Mouse (Mus musculus) hindbrain, embryonic 10.5 days (tissue): ENCODE data around the gene Spats2. TPM values are rescaled to one million over a fixed set of nuclear protein-coding genes. Genes with fewer than 3 reads are reported as not detected.
A peak's percentile ranks its signal among the peaks of the same experiment; 100 is the strongest.

Experiments
- DNase-seq: peaks from one replicate; pipeline ENCODE4 v3.0.0-alpha.2; 2017; ENCODE audit warnings: low spot score
- H3K27ac ChIP-seq: fragments of 300-500 bp; sonication (generic); 2 replicates; pipeline ENCODE4 v1.5.1; 2016; ENCODE audit warnings: mild to moderate bottlenecking, moderate library complexity
- H3K27me3 ChIP-seq: fragments of 300-500 bp; sonication (generic); 2 replicates; pipeline ENCODE4 v1.6.1; 2016; ENCODE audit warnings: mild to moderate bottlenecking; ENCODE audit not compliant: poor library complexity, insufficient read depth, severe bottlenecking
- H3K36me3 ChIP-seq: fragments of 300-500 bp; sonication (generic); 2 replicates; pipeline ENCODE4 v1.6.1; 2016; ENCODE audit warnings: mild to moderate bottlenecking, moderate library complexity
- H3K4me1 ChIP-seq: fragments of 300-500 bp; sonication (generic); replicated peaks from 2 replicates; pipeline ENCODE4 v1.6.1; 2016; ENCODE audit warnings: mild to moderate bottlenecking
- H3K4me3 ChIP-seq: fragments of 300-500 bp; sonication (generic); 2 replicates; pipeline ENCODE4 v1.5.1; 2016; ENCODE audit warnings: mild to moderate bottlenecking, moderate library complexity
- H3K9me3 ChIP-seq: fragments of 300-500 bp; sonication (generic); 2 replicates; pipeline ENCODE4 v1.6.1; 2016; ENCODE audit warnings: mild to moderate bottlenecking, moderate library complexity
- WGBS: fragments of 180-500 bp; shearing (Covaris S2); methylation state at CpG from one replicate; pipeline ENCODE4 v1.1.7; 2016; 5-methylcytosine and 5-hydroxymethylcytosine counted together
- polyA plus RNA-seq: library from polyadenylated mRNA; unstranded; fragments of >200 nt; fragmentation: Nextera tagmentation; extraction: Ambion mirVana; gene quantifications from 2 replicates; pipeline ENCODE4 v1.2.1, GENCODE M21; 2016

The Spats2 gene
- polyA plus RNA-seq, 1 experiment from 2014 or later, result 58.4 TPM

DNA sequence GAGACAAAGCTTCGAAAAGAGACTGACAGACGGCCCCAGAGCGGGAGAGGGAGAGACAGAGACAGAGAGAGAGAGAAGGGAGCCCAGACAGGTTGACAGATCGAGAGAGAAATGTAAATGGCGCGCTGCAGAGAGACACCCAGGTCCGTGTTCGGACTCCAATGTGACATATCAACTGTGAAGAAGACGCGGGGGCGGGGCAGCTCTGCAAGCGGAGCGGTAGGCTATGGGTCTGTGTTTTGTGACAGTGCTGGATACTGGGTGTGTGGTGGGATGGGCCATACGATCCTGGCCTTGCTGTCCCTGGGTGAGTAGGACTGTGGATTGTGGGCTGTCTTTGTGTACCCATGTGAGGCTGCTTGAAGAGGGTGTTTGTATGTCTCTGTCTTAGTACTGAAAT is 36.6 kb upstream of the Spats2 start:
- WGBS, result 5% methylated on average over 14 of the region's 14 CpGs
- peaks cover 99% of the 10 kb centered on the region for H3K27me3 ChIP-seq
- peaks cover 3% of the 10 kb centered on the region; the same call in 1 of the 2 replicates for H3K36me3 ChIP-seq
- H3K9me3 ChIP-seq, result no peaks in the 10 kb centered on the region
- peak overlapping the region; percentile 50; the same call in 1 of the 2 replicates for H3K27ac ChIP-seq
- DNase-seq, result no peak
- peak overlapping the region; percentile 43 for H3K4me3 ChIP-seq
- peaks cover 70% of the 10 kb centered on the region for H3K4me1 ChIP-seq

DNA sequence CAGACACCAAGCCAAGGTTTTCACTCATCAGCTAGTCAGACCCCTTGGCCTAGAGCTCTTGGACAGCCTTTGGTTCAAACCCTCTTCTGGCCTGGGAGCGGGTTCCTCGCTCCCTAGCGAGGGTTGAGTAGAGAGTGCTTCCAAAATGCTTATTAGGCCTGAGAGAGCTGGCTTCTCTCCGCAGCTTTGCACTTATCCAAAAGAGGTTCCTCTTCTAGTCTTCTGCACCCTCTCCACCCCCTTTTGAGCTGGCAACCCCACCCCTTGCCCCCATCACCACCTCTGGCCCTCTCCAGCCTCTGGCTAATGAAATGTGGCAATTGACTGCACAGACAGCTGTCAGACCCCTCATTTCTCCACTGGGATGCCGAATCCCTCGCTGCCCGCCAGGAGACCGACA is 32.8 kb upstream of the Spats2 start, which contains the start of gene Dnajc22:
Gene Dnajc22 (plus strand): TSS at position 301 of the 400 bp plus-strand sequence.
- Histone ChIP-seq H3K27ac (peak within 1 kb of the TSS; percentile 81), H3K4me1 (peaks cover 91% of the 10 kb centered on the region), H3K27me3 (peaks cover 96% of the 10 kb centered on the region), H3K4me3 (peak within 1 kb of the TSS; percentile 50), H3K36me3 (no peaks in the 10 kb centered on the region), H3K9me3 (no peaks in the 10 kb centered on the region)
- no peak for DNase-seq
- 10% methylated on average over 8 of the region's 8 CpGs for WGBS

DNA sequence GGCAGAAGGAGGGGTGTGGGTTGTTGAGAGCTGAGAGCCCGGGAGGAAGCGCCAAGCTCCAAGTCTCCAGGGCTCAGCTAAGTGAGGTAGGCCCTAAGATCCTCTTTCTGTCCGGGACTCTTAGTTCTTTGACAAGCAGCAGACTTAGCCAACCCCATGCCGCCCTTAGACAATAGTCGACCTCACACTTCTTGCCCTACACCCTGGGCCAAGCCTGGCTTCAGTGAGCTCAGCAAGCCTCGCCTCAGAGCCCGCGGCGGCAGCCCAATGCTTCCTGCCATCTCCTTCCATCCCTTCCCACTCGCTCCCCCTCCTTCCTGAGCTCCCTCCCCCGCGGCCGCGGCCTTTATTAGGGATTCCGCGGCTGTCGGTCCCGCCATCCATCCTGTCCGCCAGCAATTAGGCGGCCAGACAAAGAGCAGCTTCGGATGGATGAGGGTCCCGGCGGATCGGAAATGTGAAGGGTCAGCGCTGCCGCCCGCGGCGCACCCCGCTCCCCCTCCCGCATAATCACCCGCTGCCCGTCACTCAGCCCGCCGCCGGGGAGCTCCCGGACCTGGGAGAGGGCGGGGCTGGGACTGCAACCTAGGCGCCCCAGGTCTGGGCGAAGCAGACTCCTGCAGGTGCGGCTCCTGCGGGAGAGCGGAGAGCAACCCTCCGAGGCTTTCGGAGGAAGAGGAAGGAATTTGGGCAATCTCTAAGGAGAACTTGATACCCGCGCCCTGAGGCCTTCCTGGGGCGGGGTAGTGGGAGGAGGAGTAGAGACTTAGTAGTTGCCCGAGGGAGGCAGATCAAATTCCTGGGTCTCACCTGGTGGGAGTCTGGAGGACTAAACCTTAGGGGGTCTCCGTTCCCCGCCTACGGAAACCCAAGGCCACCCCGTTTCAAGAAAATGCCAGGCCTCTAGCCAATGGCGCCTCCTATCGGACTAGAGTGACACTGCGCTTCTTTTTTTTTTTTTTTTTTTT is 32.1 kb upstream of the Spats2 start:
- H3K4me1 ChIP-seq, result peaks cover 91% of the 10 kb centered on the region
- H3K4me3 ChIP-seq, result peak overlapping the region; percentile 50
- DNase-seq, result peak; percentile 85
- H3K27ac ChIP-seq, result peak overlapping the region; percentile 81
- H3K9me3 ChIP-seq, result no peaks in the 10 kb centered on the region
- 1% methylated on average over 56 of the region's 56 CpGs for WGBS
- no peaks in the 10 kb centered on the region for H3K36me3 ChIP-seq
- H3K27me3 ChIP-seq, result peaks cover 96% of the 10 kb centered on the region

DNA sequence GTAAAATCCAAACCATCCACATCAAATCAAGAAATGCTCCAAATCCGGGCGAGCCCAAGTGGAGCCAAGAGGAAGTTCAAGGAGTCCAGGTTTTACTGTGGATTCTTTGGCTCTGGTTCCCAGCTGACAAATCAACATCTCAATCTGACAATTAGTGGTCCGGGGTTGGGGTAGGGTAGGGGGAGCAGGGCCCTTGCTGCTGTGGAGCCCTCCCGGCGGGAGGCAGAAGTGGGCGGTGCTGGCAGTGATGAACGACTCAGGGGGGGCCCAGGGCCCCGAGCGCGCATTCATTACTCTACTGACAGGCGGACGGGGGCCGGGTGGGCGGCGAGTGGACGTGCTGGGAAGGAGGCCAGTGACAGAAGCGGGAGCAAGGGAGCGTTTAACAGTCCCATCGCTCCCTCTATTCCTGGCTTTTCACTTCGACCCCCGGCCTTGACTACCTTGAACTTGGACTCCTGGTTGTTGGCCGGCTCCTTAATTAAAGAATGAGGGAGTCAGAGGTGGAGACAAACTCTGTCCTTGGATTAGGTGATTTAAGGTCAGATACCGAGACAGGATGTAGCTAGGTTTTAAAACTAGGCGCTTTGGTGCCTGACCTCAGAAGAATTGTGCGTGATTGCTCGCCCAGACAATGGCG is 31.0 kb upstream of the Spats2 start:
- 1% methylated on average over 27 of the region's 27 CpGs for WGBS
- Histone ChIP-seq H3K9me3 (no peaks in the 10 kb centered on the region), H3K36me3 (no peaks in the 10 kb centered on the region), H3K27ac (peak overlapping the region; percentile 30; the same call in 1 of the 2 replicates), H3K4me1 (peaks cover 88% of the 10 kb centered on the region), H3K27me3 (peaks cover 96% of the 10 kb centered on the region), H3K4me3 (peak overlapping the region; percentile 28; the same call in 1 of the 2 replicates)
- DNase-seq, result peak; percentile 74

DNA sequence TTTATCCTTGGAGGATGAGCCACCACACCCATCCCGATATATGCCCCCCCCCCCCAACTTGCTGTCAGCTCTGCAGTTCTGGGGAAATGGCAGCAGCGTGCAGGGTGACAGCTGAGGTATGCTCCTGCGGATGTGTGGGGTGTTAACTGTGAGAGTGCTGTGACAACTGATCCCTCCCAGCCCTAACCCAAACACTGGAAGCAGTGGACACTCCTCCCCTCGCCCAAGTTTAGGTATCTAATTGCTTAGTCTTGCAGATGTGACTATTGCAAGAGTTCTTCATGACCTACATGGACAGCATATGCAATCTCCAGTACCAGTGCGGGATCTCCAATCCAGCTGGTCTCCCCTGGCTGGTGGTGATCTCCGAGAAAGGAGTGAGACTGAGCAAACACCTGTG is 30.4 kb upstream of the Spats2 start:
- Histone ChIP-seq H3K36me3 (no peaks in the 10 kb centered on the region), H3K4me3 (peak overlapping the region; percentile 28; the same call in 1 of the 2 replicates), H3K27me3 (peaks cover 96% of the 10 kb centered on the region), H3K9me3 (no peaks in the 10 kb centered on the region), H3K27ac (peak overlapping the region; percentile 30), H3K4me1 (peaks cover 82% of the 10 kb centered on the region)
- DNase-seq, result no peak
- WGBS, result 1% methylated on average over 6 of the region's 6 CpGs

DNA sequence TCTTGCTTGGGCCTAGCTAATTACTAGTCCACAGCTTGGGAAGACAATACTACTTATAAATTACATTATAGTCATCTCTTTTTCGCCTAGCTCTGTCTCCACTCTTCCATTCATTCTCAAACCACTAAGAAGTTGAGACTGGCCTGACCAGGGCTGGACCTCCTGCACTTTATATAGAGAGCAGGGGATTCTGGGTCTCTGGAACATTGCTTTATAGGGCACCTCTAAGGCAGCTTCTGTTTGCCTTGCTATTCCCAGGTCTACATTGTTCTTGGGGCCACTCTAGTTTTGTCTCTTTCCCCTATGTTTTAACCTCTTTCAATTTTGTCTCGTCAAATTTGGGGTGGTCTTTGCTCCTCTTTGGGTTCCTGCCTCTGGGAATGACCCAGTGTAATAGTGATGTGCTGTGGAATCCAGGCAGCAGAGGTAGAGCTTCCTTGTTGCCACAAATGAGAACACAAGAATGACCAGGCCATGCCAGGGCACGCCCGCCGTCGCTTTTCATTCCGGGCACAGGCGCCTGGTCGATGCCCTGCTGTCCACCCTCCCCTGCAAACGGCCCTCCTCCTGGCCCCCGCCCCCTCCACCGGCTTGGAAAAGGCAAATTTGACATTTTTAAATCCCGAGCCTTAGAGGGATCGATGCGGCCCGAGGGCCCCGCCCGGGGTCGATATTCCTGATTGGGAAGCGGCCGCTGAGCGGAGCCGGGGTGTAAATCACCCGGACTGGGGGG is 29.5 kb upstream of the Spats2 start:
- H3K4me3 ChIP-seq, result peak overlapping the region; percentile 52
- no peaks in the 10 kb centered on the region for H3K36me3 ChIP-seq
- peaks cover 96% of the 10 kb centered on the region for H3K27me3 ChIP-seq
- 2% methylated on average over 24 of the region's 24 CpGs for WGBS
- DNase-seq, result no peak
- peak overlapping the region; percentile 81 for H3K27ac ChIP-seq
- no peaks in the 10 kb centered on the region for H3K9me3 ChIP-seq
- H3K4me1 ChIP-seq, result peaks cover 74% of the 10 kb centered on the region

DNA sequence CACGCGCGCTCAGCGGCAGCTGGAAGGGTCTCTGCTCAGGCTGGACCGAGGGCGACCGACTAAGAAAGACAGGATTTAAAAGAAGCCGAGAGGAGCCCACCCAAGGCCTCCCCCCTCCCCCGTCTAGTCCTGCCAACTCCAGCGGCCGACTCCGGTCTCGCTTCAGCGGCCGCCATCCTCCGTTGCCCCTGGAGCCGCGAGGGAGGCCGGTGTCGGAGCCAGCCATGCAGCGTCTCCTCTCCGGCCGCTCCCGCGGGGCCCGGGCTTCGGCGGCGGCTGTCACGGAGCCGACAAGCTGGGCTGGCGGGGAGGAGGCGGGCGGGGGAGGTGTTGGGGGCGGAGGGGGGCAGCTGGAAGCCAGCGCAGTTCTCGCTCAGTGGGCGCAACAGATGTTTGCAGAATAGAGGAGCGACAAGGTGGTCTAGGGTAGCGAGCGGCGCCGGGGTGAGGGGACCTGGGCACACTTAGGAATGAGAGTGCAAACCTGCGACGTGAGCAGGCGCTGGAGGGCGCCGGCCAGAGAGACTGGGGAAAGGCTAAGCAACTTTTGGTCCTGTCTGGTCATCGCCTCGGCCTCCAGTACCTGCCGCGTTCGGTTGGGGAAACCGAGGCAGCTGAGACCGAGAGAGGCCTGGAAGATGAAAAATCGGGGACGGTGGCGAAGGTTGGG is 28.8 kb upstream of the Spats2 start:
- peaks cover 70% of the 10 kb centered on the region for H3K4me1 ChIP-seq
- peaks cover 92% of the 10 kb centered on the region for H3K27me3 ChIP-seq
- no peaks in the 10 kb centered on the region for H3K9me3 ChIP-seq
- peak overlapping the region; percentile 81 for H3K27ac ChIP-seq
- WGBS, result under 1% methylated on average over 58 of the region's 58 CpGs
- peak; percentile 69 for DNase-seq
- H3K4me3 ChIP-seq, result peak overlapping the region; percentile 52
- no peaks in the 10 kb centered on the region for H3K36me3 ChIP-seq

DNA sequence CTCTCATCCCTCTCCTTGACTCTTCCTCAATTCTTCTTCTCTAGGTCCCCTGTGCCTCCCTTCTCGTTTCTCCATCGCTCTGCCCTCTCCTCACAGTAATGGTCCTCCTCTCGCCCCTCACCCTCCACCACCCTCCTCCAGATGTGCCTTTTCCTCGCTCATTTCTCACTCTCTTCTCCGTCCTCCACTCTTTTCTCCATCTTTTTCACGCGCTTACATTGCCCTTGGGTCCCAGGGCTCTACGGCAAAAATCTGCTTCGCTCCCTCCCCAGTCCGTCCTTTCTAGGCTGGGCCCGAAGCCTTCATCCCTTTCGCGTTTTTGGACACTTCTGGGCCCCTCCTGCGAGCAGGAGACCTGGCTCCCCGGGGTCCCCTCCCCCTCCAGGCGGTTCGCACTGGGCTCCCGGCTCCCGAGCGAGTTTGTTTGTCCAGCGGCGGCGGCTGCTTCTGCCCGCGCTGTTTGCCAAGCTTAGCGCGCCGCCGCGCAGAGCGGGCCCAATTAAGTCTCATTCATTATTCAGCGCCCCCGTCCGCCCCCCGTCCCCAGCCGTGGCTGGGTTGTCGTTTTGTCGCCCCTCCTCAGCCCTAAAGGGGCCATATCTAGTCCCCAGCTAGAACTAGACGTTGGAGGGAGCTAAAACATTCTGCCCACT is 27.8 kb upstream of the Spats2 start:
- Histone ChIP-seq H3K27me3 (peaks cover 82% of the 10 kb centered on the region), H3K4me1 (peaks cover 62% of the 10 kb centered on the region), H3K36me3 (no peaks in the 10 kb centered on the region), H3K4me3 (peak overlapping the region; percentile 52), H3K9me3 (no peaks in the 10 kb centered on the region), H3K27ac (peak overlapping the region; percentile 81)
- under 1% methylated on average over 39 of the region's 39 CpGs for WGBS
- peak; percentile 64 for DNase-seq

DNA sequence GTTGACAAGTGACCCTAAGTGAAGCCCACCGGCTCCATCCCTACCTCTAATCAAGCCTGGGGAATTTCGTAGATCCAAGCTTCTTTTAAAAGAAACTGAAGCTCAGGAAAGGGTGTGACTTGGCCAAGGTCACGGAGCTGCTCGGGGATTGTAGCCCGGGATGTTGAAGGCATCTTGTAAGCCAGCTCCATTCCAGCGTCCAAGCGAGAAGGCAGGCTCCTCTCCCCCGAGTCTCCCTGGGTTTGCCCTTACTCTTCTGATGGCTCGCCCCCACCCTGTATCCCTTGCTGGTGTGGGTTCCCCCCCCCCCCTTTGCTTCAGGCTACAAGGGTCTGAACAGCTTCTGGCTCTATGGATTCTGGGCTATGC is 27.2 kb upstream of the Spats2 start:
- Histone ChIP-seq H3K27me3 (peaks cover 76% of the 10 kb centered on the region), H3K36me3 (no peaks in the 10 kb centered on the region), H3K27ac (peak overlapping the region; percentile 81; the same call in 1 of the 2 replicates), H3K4me1 (peaks cover 57% of the 10 kb centered on the region), H3K9me3 (no peaks in the 10 kb centered on the region), H3K4me3 (peak overlapping the region; percentile 52)
- WGBS, result under 1% methylated on average over 9 of the region's 9 CpGs
- DNase-seq, result no peak

DNA sequence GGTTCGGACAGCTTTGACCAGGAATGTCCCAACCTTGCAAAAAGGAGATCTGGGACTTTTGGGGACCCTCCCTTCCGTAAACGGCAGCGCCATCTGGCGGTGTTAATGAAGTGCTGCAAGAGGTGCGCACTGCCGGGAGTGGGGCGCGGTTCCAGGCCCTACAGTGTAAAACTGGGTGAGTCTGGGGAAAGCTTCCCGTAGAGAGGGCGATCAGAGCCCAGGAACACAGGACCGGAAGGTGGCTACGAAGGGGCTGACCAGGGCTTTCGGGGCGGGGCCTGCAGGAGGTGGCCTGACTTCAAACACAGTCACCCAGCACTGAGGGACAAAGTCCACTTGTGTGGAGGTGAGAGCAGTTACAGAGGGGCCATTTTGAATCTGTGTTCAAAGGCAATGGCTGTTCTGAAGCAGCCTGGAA is 26.6 kb upstream of the Spats2 start:
- peak; percentile 74 for DNase-seq
- peak overlapping the region; percentile 52 for H3K4me3 ChIP-seq
- no peaks in the 10 kb centered on the region for H3K36me3 ChIP-seq
- peaks cover 72% of the 10 kb centered on the region for H3K27me3 ChIP-seq
- H3K9me3 ChIP-seq, result no peaks in the 10 kb centered on the region
- H3K4me1 ChIP-seq, result peaks cover 51% of the 10 kb centered on the region
- WGBS, result 2% methylated on average over 15 of the region's 15 CpGs
- 0 out of 2 replicates have a peak overlapping the region, but pooled peaks have one; percentile 17 for H3K27ac ChIP-seq

DNA sequence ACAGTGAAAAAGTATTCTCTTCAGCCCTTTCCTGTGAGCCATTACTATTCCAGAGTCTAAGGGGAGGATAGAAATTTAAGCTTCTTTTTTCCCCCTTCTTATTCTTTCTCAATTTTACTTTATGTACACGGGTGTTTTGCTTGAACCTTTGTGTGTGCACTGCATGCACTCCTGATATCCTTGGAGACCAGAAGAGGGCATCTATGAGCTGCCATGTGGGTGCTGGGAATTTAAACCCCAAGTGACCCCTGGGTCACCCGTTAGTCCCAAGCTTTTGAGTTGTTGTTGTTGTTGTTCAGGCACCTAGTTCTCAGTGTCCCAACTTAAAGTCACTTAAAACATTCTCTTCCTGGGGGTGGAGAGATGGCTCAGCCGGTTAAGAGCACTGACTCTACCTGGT is 25.7 kb upstream of the Spats2 start:
- Histone ChIP-seq H3K9me3 (no peaks in the 10 kb centered on the region), H3K27me3 (peaks cover 66% of the 10 kb centered on the region), H3K36me3 (no peaks in the 10 kb centered on the region), H3K4me3 (no peak overlapping the region), H3K4me1 (peaks cover 45% of the 10 kb centered on the region), H3K27ac (no peak overlapping the region)
- no peak for DNase-seq
- 52% methylated on average over 3 of the region's 3 CpGs for WGBS
